Mouse (Mus musculus): Measurements from ENCODE around the gene Ppp1r3a.

Gene Ppp1r3a

GRCm38 (mm10) chr6:14754901-14755591 is at the start of gene Ppp1r3a:
TSS of gene Ppp1r3a (minus strand) at chr6:14755274.
- TF ChIP-seq GATA4 (IDR thresholded peaks at IDR 0.05; ENCODE audit: insufficient replicate concordance, low read length) = no peak

- TF ChIP-seq GATA4 (IDR thresholded peaks at IDR 0.05; ENCODE audit: insufficient replicate concordance, low read length) = peak; percentile 60
Measured at GRCm38 (mm10) chr6:14787157-14787938, 32.3 kb upstream of the Ppp1r3a start.

- no peak for TF ChIP-seq GATA4 (IDR thresholded peaks at IDR 0.05; ENCODE audit: insufficient replicate concordance, low read length)
Measured at GRCm38 (mm10) chr6:14777920-14778319, 22.8 kb upstream of the Ppp1r3a start.

GRCm38 (mm10) chr6:14771717-14772116 is 16.6 kb upstream of the Ppp1r3a start:
- TF ChIP-seq GATA4 (IDR thresholded peaks at IDR 0.05; ENCODE audit: insufficient replicate concordance, low read length) = no peak

GRCm38 (mm10) chr6:14757486-14757885 is 2.4 kb upstream of the Ppp1r3a start:
- TF ChIP-seq GATA4 (IDR thresholded peaks at IDR 0.05; ENCODE audit: insufficient replicate concordance, low read length) = no peak

GRCm38 (mm10) chr6:14753512-14753911 is 1.6 kb downstream of the Ppp1r3a start:
- no peak for TF ChIP-seq GATA4 (IDR thresholded peaks at IDR 0.05; ENCODE audit: insufficient replicate concordance, low read length)

- no peak for TF ChIP-seq GATA4 (IDR thresholded peaks at IDR 0.05; ENCODE audit: insufficient replicate concordance, low read length)
Measured at GRCm38 (mm10) chr6:14752211-14752610, 2.9 kb downstream of the Ppp1r3a start.

GRCm38 (mm10) chr6:14747000-14747399 is 8.1 kb downstream of the Ppp1r3a start:
- TF ChIP-seq GATA4 (IDR thresholded peaks at IDR 0.05; ENCODE audit: insufficient replicate concordance, low read length) = no peak

- no peak for TF ChIP-seq GATA4 (IDR thresholded peaks at IDR 0.05; ENCODE audit: insufficient replicate concordance, low read length)
Measured at GRCm38 (mm10) chr6:14736017-14736416, 19.1 kb downstream of the Ppp1r3a start.

GRCm38 (mm10) chr6:14731011-14731410 is 24.1 kb downstream of the Ppp1r3a start:
- no peak for TF ChIP-seq GATA4 (IDR thresholded peaks at IDR 0.05; ENCODE audit: insufficient replicate concordance, low read length)

GRCm38 (mm10) chr6:14720772-14721414 is 34.2 kb downstream of the Ppp1r3a start:
- TF ChIP-seq GATA4 (IDR thresholded peaks at IDR 0.05; ENCODE audit: insufficient replicate concordance, low read length) = no peak

- TF ChIP-seq GATA4 (IDR thresholded peaks at IDR 0.05; ENCODE audit: insufficient replicate concordance, low read length) = no peak
Measured at GRCm38 (mm10) chr6:14720110-14720771, 34.8 kb downstream of the Ppp1r3a start.

GRCm38 (mm10) chr6:14715129-14715989 is 39.7 kb downstream of the Ppp1r3a start:
- no peak for TF ChIP-seq GATA4 (IDR thresholded peaks at IDR 0.05; ENCODE audit: insufficient replicate concordance, low read length)

- TF ChIP-seq GATA4 (IDR thresholded peaks at IDR 0.05; ENCODE audit: insufficient replicate concordance, low read length) = no peak
Measured at GRCm38 (mm10) chr6:14712146-14712545, 42.9 kb downstream of the Ppp1r3a start.
